Mouse (Mus musculus): ENCODE results near the gene Cnn2. TPM values are rescaled to one million over a fixed set of nuclear protein-coding genes. Genes with fewer than 3 reads are reported as not detected.

The Cnn2 gene
- polyA plus RNA-seq, 1 experiment: 72.8 TPM

DNA sequence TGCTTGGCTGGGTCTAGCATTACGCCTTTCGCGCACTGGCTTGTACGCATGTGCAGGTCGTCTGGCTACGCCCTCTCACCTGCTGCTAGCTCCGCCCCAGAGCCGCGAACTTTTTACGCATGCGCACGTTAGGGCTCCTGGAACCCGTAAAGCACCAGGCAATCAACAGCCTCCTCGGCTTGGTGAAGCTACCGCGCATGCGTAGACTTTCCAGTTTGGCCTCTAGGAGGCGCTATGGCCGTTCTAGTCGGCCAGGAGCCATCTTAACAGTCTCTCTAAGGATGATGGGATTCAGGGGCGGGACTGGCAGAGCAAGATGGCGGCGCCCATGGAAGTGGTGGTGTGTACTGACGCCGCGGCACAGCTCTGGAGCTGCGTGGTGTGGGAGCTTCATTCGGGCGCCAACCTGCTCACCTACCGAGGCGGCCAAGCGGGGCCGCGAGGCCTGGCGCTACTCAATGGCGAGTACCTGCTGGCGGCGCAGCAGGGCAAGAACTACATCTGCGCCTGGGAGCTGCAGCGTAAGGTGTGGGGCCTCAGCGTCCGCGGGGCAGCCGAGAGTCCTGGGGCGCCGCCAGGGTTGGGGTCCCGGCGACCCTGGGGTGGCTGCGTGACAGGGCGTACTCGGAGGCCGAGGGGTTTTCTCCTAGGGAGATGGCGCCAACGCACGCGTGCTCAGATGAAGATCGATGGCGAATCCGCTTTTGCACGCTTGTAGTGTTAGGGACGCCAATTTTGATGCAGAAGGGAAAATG is 28.4 kb upstream of the Cnn2 start, which contains the start of gene Wdr18:
Gene Wdr18, plus strand, starts transcription at position 306 of the 755 bp plus-strand sequence.
- Histone ChIP-seq H3K4me1 (ENCODE audit: control insufficient read depth, insufficient read depth, insufficient read length, low read length) (peaks cover 2% of the 10 kb centered on the region), H3K27me3 (ENCODE audit: control insufficient read depth, insufficient read depth, low read length) (no peaks in the 10 kb centered on the region), H3K36me3 (ENCODE audit: control insufficient read depth, insufficient read depth, low read length) (peaks cover 12% of the 10 kb centered on the region), H3K4me3 (ENCODE audit: low read depth, low read length) (peak within 1 kb of the TSS; percentile 86), H3K27ac (ENCODE audit: insufficient read depth, low read depth, low read length) (no peak within 1 kb of the TSS)
- TF ChIP-seq POLR2A (IDR thresholded peaks at IDR 0.05; ENCODE audit: low read depth, low read length): peak; percentile 27; the same call in 1 of the 2 replicates
- TF ChIP-seq CTCF (IDR thresholded peaks at IDR 0.05; ENCODE audit: extremely low read depth, insufficient read length, insufficient replicate concordance, low read depth, low read length): peak; percentile 95
- under 1% methylated on average over 61 of the region's 61 CpGs for WGBS

DNA sequence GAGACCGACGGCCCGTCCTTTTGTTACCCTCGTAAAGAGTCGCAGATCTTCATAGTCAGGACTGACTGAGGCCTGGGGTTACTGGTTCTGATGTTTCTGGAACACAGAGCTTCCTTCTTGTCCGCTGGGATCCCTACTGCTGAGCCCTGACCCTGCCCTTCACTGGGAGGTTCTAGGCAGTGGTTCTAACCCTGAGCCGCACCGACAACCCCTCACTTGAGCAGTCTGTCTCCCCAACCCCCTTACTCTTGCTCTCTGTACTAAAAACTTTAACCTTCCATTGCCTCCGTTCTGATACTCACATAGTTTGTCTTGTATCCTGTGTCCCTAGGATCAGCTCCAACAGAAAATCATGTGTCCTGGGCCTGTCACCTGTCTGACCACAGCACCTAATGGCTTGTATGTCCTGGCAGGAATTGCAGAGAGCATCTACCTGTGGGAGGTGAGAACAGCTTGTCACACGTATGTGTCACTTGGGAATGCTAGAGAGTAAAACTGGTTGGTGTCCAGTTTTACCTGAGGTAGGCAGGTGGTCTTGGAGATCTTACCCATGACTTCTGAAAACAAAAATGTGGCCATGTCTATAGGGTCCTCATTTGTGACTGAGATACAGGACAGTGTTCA is 27.6 kb upstream of the Cnn2 start:
- no peak for TF ChIP-seq POLR2A (IDR thresholded peaks at IDR 0.05; ENCODE audit: low read depth, low read length)
- no peak for TF ChIP-seq CTCF (IDR thresholded peaks at IDR 0.05; ENCODE audit: extremely low read depth, insufficient read length, insufficient replicate concordance, low read depth, low read length)
- H3K4me3 ChIP-seq (ENCODE audit: low read depth, low read length): peak overlapping the region; percentile 86
- WGBS: 9% methylated on average over 10 of the region's 10 CpGs
- H3K4me1 ChIP-seq (ENCODE audit: control insufficient read depth, insufficient read depth, insufficient read length, low read length): peaks cover 2% of the 10 kb centered on the region
- H3K27me3 ChIP-seq (ENCODE audit: control insufficient read depth, insufficient read depth, low read length): no peaks in the 10 kb centered on the region
- no peak overlapping the region for H3K27ac ChIP-seq (ENCODE audit: insufficient read depth, low read depth, low read length)
- peaks cover 19% of the 10 kb centered on the region for H3K36me3 ChIP-seq (ENCODE audit: control insufficient read depth, insufficient read depth, low read length)

DNA sequence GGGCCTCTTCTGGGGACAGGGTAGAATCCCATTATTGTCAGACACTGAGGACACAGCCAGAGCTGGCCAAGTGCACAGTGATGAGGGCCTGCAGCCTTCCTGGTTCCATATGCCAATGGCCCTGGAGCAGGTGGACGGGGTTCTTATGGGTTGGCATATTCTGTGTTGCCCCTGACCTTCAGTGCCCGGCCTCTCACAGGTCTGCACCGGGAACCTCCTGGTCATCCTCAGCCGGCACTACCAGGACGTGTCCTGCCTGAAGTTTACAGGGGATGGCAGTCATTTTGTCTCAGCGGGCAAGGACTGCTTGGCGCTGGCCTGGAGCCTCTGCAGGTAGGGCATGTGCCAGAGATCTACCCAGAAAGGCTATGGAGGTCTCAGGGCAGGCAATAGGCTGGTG is 23.7 kb upstream of the Cnn2 start:
- Histone ChIP-seq H3K27ac (ENCODE audit: insufficient read depth, low read depth, low read length) (no peak overlapping the region), H3K4me3 (ENCODE audit: low read depth, low read length) (no peak overlapping the region), H3K36me3 (ENCODE audit: control insufficient read depth, insufficient read depth, low read length) (peaks cover 36% of the 10 kb centered on the region), H3K27me3 (ENCODE audit: control insufficient read depth, insufficient read depth, low read length) (no peaks in the 10 kb centered on the region; the same call in 1 of the 2 replicates), H3K4me1 (ENCODE audit: control insufficient read depth, insufficient read depth, insufficient read length, low read length) (peaks cover 3% of the 10 kb centered on the region; the same call in 1 of the 2 replicates)
- 96% methylated on average over 7 of the region's 7 CpGs for WGBS
- TF ChIP-seq POLR2A (IDR thresholded peaks at IDR 0.05; ENCODE audit: low read depth, low read length): no peak
- no peak for TF ChIP-seq CTCF (IDR thresholded peaks at IDR 0.05; ENCODE audit: extremely low read depth, insufficient read length, insufficient replicate concordance, low read depth, low read length)

DNA sequence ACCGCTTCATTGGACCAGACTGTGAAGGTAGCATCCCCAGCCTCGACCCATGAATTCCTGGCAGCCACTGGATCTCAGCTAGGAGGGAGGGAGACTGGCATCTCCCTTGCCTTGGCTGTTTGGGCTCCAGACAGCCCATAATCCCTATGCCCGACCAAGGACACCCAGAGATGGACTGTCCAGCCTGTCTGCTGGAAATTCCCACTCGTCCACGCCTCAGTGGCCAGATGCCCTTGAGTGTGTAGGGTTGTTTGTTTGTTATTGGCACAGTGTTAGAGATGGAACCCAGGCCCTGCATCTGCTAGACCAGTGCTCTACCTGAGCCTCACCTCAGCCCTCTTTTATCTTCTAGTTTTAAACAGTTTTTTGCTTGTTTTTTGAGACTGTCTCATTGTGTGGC is 23.1 kb upstream of the Cnn2 start:
- H3K4me1 ChIP-seq (ENCODE audit: control insufficient read depth, insufficient read depth, insufficient read length, low read length): peaks cover 3% of the 10 kb centered on the region; the same call in 1 of the 2 replicates
- no peak overlapping the region for H3K27ac ChIP-seq (ENCODE audit: insufficient read depth, low read depth, low read length)
- peaks cover 36% of the 10 kb centered on the region for H3K36me3 ChIP-seq (ENCODE audit: control insufficient read depth, insufficient read depth, low read length)
- TF ChIP-seq POLR2A (IDR thresholded peaks at IDR 0.05; ENCODE audit: low read depth, low read length): peak; percentile 32; the same call in 1 of the 2 replicates
- TF ChIP-seq CTCF (IDR thresholded peaks at IDR 0.05; ENCODE audit: extremely low read depth, insufficient read length, insufficient replicate concordance, low read depth, low read length): no peak
- H3K4me3 ChIP-seq (ENCODE audit: low read depth, low read length): no peak overlapping the region
- 84% methylated on average over 5 of the region's 5 CpGs for WGBS
- no peaks in the 10 kb centered on the region; the same call in 1 of the 2 replicates for H3K27me3 ChIP-seq (ENCODE audit: control insufficient read depth, insufficient read depth, low read length)

DNA sequence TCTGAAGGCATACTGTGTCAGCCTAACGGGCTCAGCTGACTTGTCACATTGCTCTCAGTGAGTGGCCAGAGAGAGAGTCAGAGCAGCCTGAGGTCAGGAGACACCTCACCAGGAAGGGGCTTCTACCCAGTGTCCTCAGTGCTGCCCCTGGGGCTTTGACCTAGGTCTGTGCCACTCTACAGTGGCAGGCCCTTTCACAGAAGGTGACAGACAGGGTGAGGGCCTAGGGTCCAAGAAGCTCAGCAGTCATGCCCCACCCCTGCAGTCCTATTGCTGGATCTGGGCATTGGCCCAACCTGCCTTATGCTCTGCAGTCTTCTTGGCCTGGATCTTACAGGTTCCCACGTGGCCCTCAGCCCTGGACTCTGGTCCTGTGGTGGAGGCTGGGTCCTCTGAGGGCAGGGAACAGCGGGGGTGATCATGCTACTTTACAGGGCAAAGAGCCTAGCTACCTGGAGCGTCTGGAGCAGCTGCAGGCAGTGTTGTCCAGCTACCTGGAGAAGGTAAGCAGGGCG is 21.4 kb upstream of the Cnn2 start:
- Histone ChIP-seq H3K4me3 (ENCODE audit: low read depth, low read length) (no peak overlapping the region), H3K27me3 (ENCODE audit: control insufficient read depth, insufficient read depth, low read length) (peaks cover 13% of the 10 kb centered on the region), H3K4me1 (ENCODE audit: control insufficient read depth, insufficient read depth, insufficient read length, low read length) (peaks cover 3% of the 10 kb centered on the region; the same call in 1 of the 2 replicates), H3K36me3 (ENCODE audit: control insufficient read depth, insufficient read depth, low read length) (peaks cover 33% of the 10 kb centered on the region), H3K27ac (ENCODE audit: insufficient read depth, low read depth, low read length) (peak overlapping the region; percentile 8; the same call in 1 of the 2 replicates)
- 58% methylated on average over 5 of the region's 5 CpGs for whole genome bisulfite sequencing
- TF ChIP-seq POLR2A (IDR thresholded peaks at IDR 0.05; ENCODE audit: low read depth, low read length) (no peak), CTCF (IDR thresholded peaks at IDR 0.05; ENCODE audit: extremely low read depth, insufficient read length, insufficient replicate concordance, low read depth, low read length) (no peak)

DNA sequence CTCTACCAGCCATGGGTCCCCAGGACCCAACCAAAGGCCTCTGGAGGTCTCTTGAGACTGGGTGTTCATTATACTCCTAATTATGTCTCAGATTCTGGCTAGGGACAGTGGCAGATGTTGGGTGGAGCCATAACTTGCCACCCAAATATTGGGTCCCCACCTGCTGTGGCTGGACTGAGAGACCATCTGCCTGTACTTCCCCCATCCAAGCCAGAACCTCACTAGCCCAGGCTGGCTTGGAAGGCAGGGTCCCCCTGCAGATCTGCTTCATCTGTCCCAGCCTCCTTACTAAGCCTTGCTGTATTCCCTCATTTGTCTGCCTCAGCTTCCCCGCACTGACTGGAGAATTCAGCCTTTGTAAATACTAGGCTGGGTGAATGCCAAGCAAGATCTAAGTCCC is 20.2 kb upstream of the Cnn2 start:
- no peak for TF ChIP-seq POLR2A (IDR thresholded peaks at IDR 0.05; ENCODE audit: low read depth, low read length)
- TF ChIP-seq CTCF (IDR thresholded peaks at IDR 0.05; ENCODE audit: extremely low read depth, insufficient read length, insufficient replicate concordance, low read depth, low read length): no peak
- H3K4me3 ChIP-seq (ENCODE audit: low read depth, low read length): no peak overlapping the region
- H3K27ac ChIP-seq (ENCODE audit: insufficient read depth, low read depth, low read length): no peak overlapping the region
- peaks cover 31% of the 10 kb centered on the region for H3K36me3 ChIP-seq (ENCODE audit: control insufficient read depth, insufficient read depth, low read length)
- H3K27me3 ChIP-seq (ENCODE audit: control insufficient read depth, insufficient read depth, low read length): peaks cover 15% of the 10 kb centered on the region
- WGBS: 54% methylated on average over 1 of the region's 1 CpGs
- peaks cover 3% of the 10 kb centered on the region; the same call in 1 of the 2 replicates for H3K4me1 ChIP-seq (ENCODE audit: control insufficient read depth, insufficient read depth, insufficient read length, low read length)

DNA sequence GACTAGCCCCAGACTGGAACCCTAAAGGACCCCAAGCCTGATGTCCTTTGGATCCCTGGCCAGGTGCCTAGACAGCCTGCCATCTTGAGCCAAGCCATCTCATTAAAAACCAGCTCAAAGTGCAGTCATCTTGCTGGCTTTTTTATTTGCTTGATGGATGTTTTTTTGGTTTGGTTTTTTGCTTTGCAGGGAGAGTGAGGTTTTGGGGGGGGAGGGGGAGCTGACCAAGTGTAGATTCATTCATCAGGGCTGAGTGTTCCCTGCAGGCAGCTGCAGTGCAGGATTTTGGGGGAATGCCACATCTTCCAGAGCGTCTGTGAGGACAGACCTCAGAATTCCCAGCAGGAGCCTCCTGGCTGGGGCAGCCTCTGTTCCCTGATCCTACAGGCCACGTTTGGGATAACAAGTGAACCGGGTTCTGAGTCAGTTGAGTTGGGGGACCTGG is 19.2 kb upstream of the Cnn2 start:
- Histone ChIP-seq H3K27ac (ENCODE audit: insufficient read depth, low read depth, low read length) (no peak overlapping the region), H3K27me3 (ENCODE audit: control insufficient read depth, insufficient read depth, low read length) (peaks cover 15% of the 10 kb centered on the region), H3K4me3 (ENCODE audit: low read depth, low read length) (no peak overlapping the region), H3K4me1 (ENCODE audit: control insufficient read depth, insufficient read depth, insufficient read length, low read length) (peaks cover 3% of the 10 kb centered on the region; the same call in 1 of the 2 replicates), H3K36me3 (ENCODE audit: control insufficient read depth, insufficient read depth, low read length) (peaks cover 27% of the 10 kb centered on the region)
- WGBS: 36% methylated on average over 3 of the region's 3 CpGs
- no peak for TF ChIP-seq POLR2A (IDR thresholded peaks at IDR 0.05; ENCODE audit: low read depth, low read length)
- no peak for TF ChIP-seq CTCF (IDR thresholded peaks at IDR 0.05; ENCODE audit: extremely low read depth, insufficient read length, insufficient replicate concordance, low read depth, low read length)
